Mouse (Mus musculus): ENCODE results near the gene Kcng4.

GRCm38 (mm10) chr8:119616358-119616757 is 19.1 kb downstream of the Kcng4 start:
- TF ChIP-seq CTCF (IDR thresholded peaks at IDR 0.05; ENCODE audit: control insufficient read depth, insufficient read depth, insufficient read length): no peak
- TF ChIP-seq CEBPB (IDR thresholded peaks at IDR 0.05; ENCODE audit: low read depth): no peak
- TF ChIP-seq MAX (IDR thresholded peaks at IDR 0.05): no peak
- no peak for TF ChIP-seq USF1 (IDR thresholded peaks at IDR 0.05; ENCODE audit: low read depth)
- TF ChIP-seq MYOG (IDR thresholded peaks at IDR 0.05; ENCODE audit: control insufficient read depth, extremely low read depth, insufficient read length): no peak
- TF ChIP-seq FOSL1 (IDR thresholded peaks at IDR 0.05; ENCODE audit: insufficient read depth, low read length, poor library complexity, severe bottlenecking): no peak

Data from C2C12 (cell line).